Mouse (Mus musculus): ENCODE data around the gene Kif26b. TPM values are rescaled to one million over a fixed set of nuclear protein-coding genes. Genes with fewer than 3 reads are reported as not detected.

The Kif26b gene
- 4.6 and 4.9 TPM in 2 replicates for polyA plus RNA-seq (2016; fragmentation: Nextera tagmentation; extraction: Ambion mirVana)

- Histone ChIP-seq H3K4me1 (replicated peaks) (peaks cover 40% of the 10 kb centered on the region), H3K36me3 (no peaks in the 10 kb centered on the region), H3K4me3 (peak within 1 kb of the TSS; percentile 68), H3K27me3 (ENCODE audit: insufficient read depth, poor library complexity, severe bottlenecking) (peaks cover 54% of the 10 kb centered on the region), H3K9me3 (no peaks in the 10 kb centered on the region), H3K27ac (peak within 1 kb of the TSS; percentile 83)
- WGBS, result under 1% methylated on average over 92 of the region's 92 CpGs
- peak; percentile 76 for DNase-seq (ENCODE audit: low spot score)
Observed at GRCm38 (mm10) chr1:178528431-178529351, at the start of gene Kif26b. Kif26b (plus strand) TSS chr1:178529125.

GRCm38 (mm10) chr1:178483854-178484253 is 45.1 kb upstream of the Kif26b start:
- DNase-seq (ENCODE audit: low spot score), result no peak
- no peaks in the 10 kb centered on the region for H3K36me3 ChIP-seq
- H3K4me1 ChIP-seq (replicated peaks), result no peaks in the 10 kb centered on the region
- H3K27ac ChIP-seq, result no peak overlapping the region
- no peak overlapping the region for H3K4me3 ChIP-seq
- no peaks in the 10 kb centered on the region for H3K27me3 ChIP-seq (ENCODE audit: insufficient read depth, poor library complexity, severe bottlenecking)
- H3K9me3 ChIP-seq, result no peaks in the 10 kb centered on the region

GRCm38 (mm10) chr1:178485138-178485867 is 43.6 kb upstream of the Kif26b start:
- peaks cover 8% of the 10 kb centered on the region for H3K4me1 ChIP-seq (replicated peaks)
- no peak overlapping the region for H3K27ac ChIP-seq
- H3K9me3 ChIP-seq, result no peaks in the 10 kb centered on the region
- DNase-seq (ENCODE audit: low spot score), result no peak
- no peaks in the 10 kb centered on the region for H3K36me3 ChIP-seq
- no peak overlapping the region for H3K4me3 ChIP-seq
- WGBS, result 86% methylated on average over 5 of the region's 5 CpGs
- H3K27me3 ChIP-seq (ENCODE audit: insufficient read depth, poor library complexity, severe bottlenecking), result no peaks in the 10 kb centered on the region

DNA sequence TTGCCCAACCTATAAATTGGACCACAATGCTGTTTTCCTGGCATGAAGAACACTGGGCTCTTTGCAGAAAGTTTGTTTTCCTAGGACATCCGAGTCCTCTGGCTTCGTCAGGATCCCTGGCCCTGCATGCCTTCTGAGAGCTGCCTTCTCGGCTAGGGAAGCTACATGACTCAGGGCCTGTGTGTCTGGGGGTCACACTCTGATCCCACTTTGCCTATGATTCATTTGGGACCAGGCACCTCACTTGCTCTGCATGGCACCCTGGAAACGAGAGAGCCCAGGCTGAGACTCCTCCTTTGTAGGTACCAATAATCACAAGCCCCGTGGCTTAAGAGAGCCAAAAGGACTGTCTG is 43.1 kb upstream of the Kif26b start:
- Histone ChIP-seq H3K36me3 (no peaks in the 10 kb centered on the region), H3K27ac (no peak overlapping the region), H3K27me3 (ENCODE audit: insufficient read depth, poor library complexity, severe bottlenecking) (no peaks in the 10 kb centered on the region), H3K4me1 (replicated peaks) (peaks cover 8% of the 10 kb centered on the region), H3K4me3 (no peak overlapping the region), H3K9me3 (no peaks in the 10 kb centered on the region)
- no peak for DNase-seq (ENCODE audit: low spot score)
- 71% methylated on average over 5 of the region's 5 CpGs for WGBS

GRCm38 (mm10) chr1:178486828-178487227 is 42.1 kb upstream of the Kif26b start:
- no peak for DNase-seq (ENCODE audit: low spot score)
- Histone ChIP-seq H3K27me3 (ENCODE audit: insufficient read depth, poor library complexity, severe bottlenecking) (no peaks in the 10 kb centered on the region), H3K27ac (no peak overlapping the region), H3K4me1 (replicated peaks) (peaks cover 8% of the 10 kb centered on the region), H3K4me3 (no peak overlapping the region), H3K36me3 (no peaks in the 10 kb centered on the region), H3K9me3 (no peaks in the 10 kb centered on the region)
- 90% methylated on average over 5 of the region's 5 CpGs for WGBS

DNA sequence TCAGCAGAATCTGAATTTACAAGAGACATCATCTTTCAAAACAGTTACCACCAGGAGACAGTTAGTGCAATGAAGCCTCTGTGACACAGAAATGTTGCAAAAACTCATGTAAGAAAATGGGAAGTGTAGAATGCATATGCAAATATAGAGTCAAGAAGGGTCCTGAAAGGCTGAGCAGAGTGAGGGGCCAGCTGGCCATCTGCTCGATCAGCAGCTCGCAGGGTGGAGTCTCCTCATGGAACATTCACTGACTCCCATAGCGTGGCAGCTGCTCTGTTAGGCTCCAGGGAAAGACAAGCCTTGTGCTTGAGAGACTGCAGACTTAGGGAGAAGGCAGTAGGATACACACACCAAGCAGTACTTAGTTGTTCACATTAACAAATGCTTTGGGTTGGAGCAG is 39.8 kb upstream of the Kif26b start:
- Histone ChIP-seq H3K9me3 (no peaks in the 10 kb centered on the region), H3K36me3 (no peaks in the 10 kb centered on the region), H3K4me1 (replicated peaks) (peaks cover 8% of the 10 kb centered on the region), H3K27me3 (ENCODE audit: insufficient read depth, poor library complexity, severe bottlenecking) (no peaks in the 10 kb centered on the region), H3K4me3 (no peak overlapping the region), H3K27ac (peak overlapping the region; percentile 42)
- WGBS, result 38% methylated on average over 3 of the region's 3 CpGs
- peak; percentile 22 for DNase-seq (ENCODE audit: low spot score)

GRCm38 (mm10) chr1:178491733-178492132 is 37.2 kb upstream of the Kif26b start:
- no peaks in the 10 kb centered on the region for H3K9me3 ChIP-seq
- H3K27ac ChIP-seq, result no peak overlapping the region
- no peaks in the 10 kb centered on the region for H3K36me3 ChIP-seq
- 88% methylated on average over 5 of the region's 5 CpGs for WGBS
- DNase-seq (ENCODE audit: low spot score), result no peak
- H3K27me3 ChIP-seq (ENCODE audit: insufficient read depth, poor library complexity, severe bottlenecking), result no peaks in the 10 kb centered on the region
- H3K4me3 ChIP-seq, result no peak overlapping the region
- peaks cover 8% of the 10 kb centered on the region for H3K4me1 ChIP-seq (replicated peaks)

- H3K27me3 ChIP-seq (ENCODE audit: insufficient read depth, poor library complexity, severe bottlenecking), result no peaks in the 10 kb centered on the region
- no peak overlapping the region for H3K27ac ChIP-seq
- no peaks in the 10 kb centered on the region for H3K36me3 ChIP-seq
- DNase-seq (ENCODE audit: low spot score), result no peak
- WGBS, result 88% methylated on average over 2 of the region's 2 CpGs
- H3K4me1 ChIP-seq (replicated peaks), result peaks cover 8% of the 10 kb centered on the region
- H3K9me3 ChIP-seq, result no peaks in the 10 kb centered on the region
- no peak overlapping the region for H3K4me3 ChIP-seq
Observed at GRCm38 (mm10) chr1:178492493-178492892, 36.4 kb upstream of the Kif26b start.

DNA sequence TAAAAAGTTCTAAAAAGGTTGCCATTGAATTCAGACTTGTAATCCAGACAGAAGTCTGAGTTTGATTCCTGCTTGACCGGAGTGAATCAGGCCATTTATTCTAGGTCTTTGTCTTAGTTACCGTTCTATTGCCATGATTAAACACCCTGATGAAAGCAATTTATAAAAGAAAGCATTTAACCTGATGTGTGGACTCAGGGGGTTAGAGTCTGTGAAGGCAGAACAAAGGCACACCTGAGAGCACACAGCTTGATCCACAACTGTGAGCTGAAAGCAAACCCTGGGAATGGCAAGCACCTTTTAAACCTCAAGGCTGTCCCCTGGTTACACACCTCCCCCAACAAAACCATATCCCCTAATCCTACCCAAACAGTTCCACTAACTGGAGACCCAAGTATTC is 32.7 kb upstream of the Kif26b start:
- Histone ChIP-seq H3K27ac (no peak overlapping the region), H3K27me3 (ENCODE audit: insufficient read depth, poor library complexity, severe bottlenecking) (no peaks in the 10 kb centered on the region), H3K4me1 (replicated peaks) (no peaks in the 10 kb centered on the region), H3K9me3 (no peaks in the 10 kb centered on the region), H3K4me3 (no peak overlapping the region), H3K36me3 (no peaks in the 10 kb centered on the region)
- WGBS, result 83% methylated on average over 2 of the region's 2 CpGs
- no peak for DNase-seq (ENCODE audit: low spot score)

- Histone ChIP-seq H3K36me3 (no peaks in the 10 kb centered on the region), H3K4me1 (replicated peaks) (no peaks in the 10 kb centered on the region), H3K4me3 (no peak overlapping the region), H3K27ac (no peak overlapping the region), H3K27me3 (ENCODE audit: insufficient read depth, poor library complexity, severe bottlenecking) (no peaks in the 10 kb centered on the region), H3K9me3 (no peaks in the 10 kb centered on the region)
- no peak for DNase-seq (ENCODE audit: low spot score)
- 68% methylated on average over 1 of the region's 1 CpGs for WGBS
Observed at GRCm38 (mm10) chr1:178496841-178497240, 32.1 kb upstream of the Kif26b start.

GRCm38 (mm10) chr1:178506938-178507337 is 22.0 kb upstream of the Kif26b start:
- no peak for DNase-seq (ENCODE audit: low spot score)
- Histone ChIP-seq H3K27ac (no peak overlapping the region), H3K27me3 (ENCODE audit: insufficient read depth, poor library complexity, severe bottlenecking) (no peaks in the 10 kb centered on the region), H3K4me1 (replicated peaks) (no peaks in the 10 kb centered on the region), H3K4me3 (no peak overlapping the region), H3K36me3 (no peaks in the 10 kb centered on the region), H3K9me3 (no peaks in the 10 kb centered on the region)
- 92% methylated on average over 8 of the region's 8 CpGs for WGBS

GRCm38 (mm10) chr1:178512323-178513031 is 16.4 kb upstream of the Kif26b start:
- H3K36me3 ChIP-seq, result no peaks in the 10 kb centered on the region
- 49% methylated on average over 7 of the region's 7 CpGs for WGBS
- H3K27ac ChIP-seq, result no peak overlapping the region
- DNase-seq (ENCODE audit: low spot score), result no peak
- no peak overlapping the region for H3K4me3 ChIP-seq
- H3K4me1 ChIP-seq (replicated peaks), result peaks cover 11% of the 10 kb centered on the region
- H3K9me3 ChIP-seq, result no peaks in the 10 kb centered on the region
- H3K27me3 ChIP-seq (ENCODE audit: insufficient read depth, poor library complexity, severe bottlenecking), result no peaks in the 10 kb centered on the region

GRCm38 (mm10) chr1:178513954-178514353 is 15.0 kb upstream of the Kif26b start:
- Histone ChIP-seq H3K9me3 (no peaks in the 10 kb centered on the region), H3K27ac (no peak overlapping the region), H3K4me3 (no peak overlapping the region), H3K27me3 (ENCODE audit: insufficient read depth, poor library complexity, severe bottlenecking) (no peaks in the 10 kb centered on the region), H3K4me1 (replicated peaks) (peaks cover 14% of the 10 kb centered on the region), H3K36me3 (no peaks in the 10 kb centered on the region)
- DNase-seq (ENCODE audit: low spot score), result peak; percentile 20
- 49% methylated on average over 6 of the region's 8 CpGs for WGBS

Measured in hindbrain, embryonic 10.5 days (tissue).